Mouse (Mus musculus): ENCODE data around the gene Meis2. TPM values are rescaled to one million over a fixed set of nuclear protein-coding genes. Genes with fewer than 3 reads are reported as not detected.

The Meis2 gene
- polyA plus RNA-seq, 1 experiment from 2014 or later, result 8.2 TPM

- DNase-seq (ENCODE audit: low spot score), result no peak
These were observed 64.1 kb downstream of the Meis2 start for GRCm38 (mm10) chr2:116001352-116002138.

GRCm38 (mm10) chr2:116000514-116000913 is 65.1 kb downstream of the Meis2 start:
- no peak for DNase-seq (ENCODE audit: low spot score)

- DNase-seq (ENCODE audit: low spot score), result no peak
These were observed 66.8 kb downstream of the Meis2 start for GRCm38 (mm10) chr2:115998802-115999201.

- no peak for DNase-seq (ENCODE audit: low spot score)
These were observed 69.2 kb downstream of the Meis2 start for GRCm38 (mm10) chr2:115996438-115996837.

- DNase-seq (ENCODE audit: low spot score), result no peak
These were observed 71.8 kb downstream of the Meis2 start for GRCm38 (mm10) chr2:115993877-115994276.

- DNase-seq (ENCODE audit: low spot score), result no peak
These were observed 76.4 kb downstream of the Meis2 start for GRCm38 (mm10) chr2:115989249-115989648.

GRCm38 (mm10) chr2:115988448-115988847 is 77.2 kb downstream of the Meis2 start:
- no peak for DNase-seq (ENCODE audit: low spot score)

GRCm38 (mm10) chr2:115984952-115985351 is 80.7 kb downstream of the Meis2 start:
- no peak for DNase-seq (ENCODE audit: low spot score)

GRCm38 (mm10) chr2:115984487-115984886 is 81.2 kb downstream of the Meis2 start:
- no peak for DNase-seq (ENCODE audit: low spot score)

- DNase-seq (ENCODE audit: low spot score), result no peak
These were observed 85.1 kb downstream of the Meis2 start for GRCm38 (mm10) chr2:115980490-115980889.

- no peak for DNase-seq (ENCODE audit: low spot score)
These were observed 85.8 kb downstream of the Meis2 start for GRCm38 (mm10) chr2:115979683-115980476.

- peak; percentile 56 for DNase-seq (ENCODE audit: low spot score)
These were observed 87.0 kb downstream of the Meis2 start for GRCm38 (mm10) chr2:115978666-115979065.

- DNase-seq (ENCODE audit: low spot score), result no peak
These were observed 94.3 kb downstream of the Meis2 start for GRCm38 (mm10) chr2:115971296-115971805.

- DNase-seq (ENCODE audit: low spot score), result no peak
These were observed 95.4 kb downstream of the Meis2 start for GRCm38 (mm10) chr2:115970091-115970820.

- DNase-seq (ENCODE audit: low spot score), result no peak
These were observed 96.4 kb downstream of the Meis2 start for GRCm38 (mm10) chr2:115969201-115969600.

GRCm38 (mm10) chr2:115964911-115965310 is 100.7 kb downstream of the Meis2 start:
- no peak for DNase-seq (ENCODE audit: low spot score)

GRCm38 (mm10) chr2:115963293-115963835 is 102.3 kb downstream of the Meis2 start:
- DNase-seq (ENCODE audit: low spot score), result no peak

GRCm38 (mm10) chr2:115962728-115963127 is 102.9 kb downstream of the Meis2 start:
- DNase-seq (ENCODE audit: low spot score), result no peak

- DNase-seq (ENCODE audit: low spot score), result no peak
These were observed 103.5 kb downstream of the Meis2 start for GRCm38 (mm10) chr2:115962113-115962512.

GRCm38 (mm10) chr2:115960615-115961014 is 105.0 kb downstream of the Meis2 start:
- DNase-seq (ENCODE audit: low spot score), result no peak

GRCm38 (mm10) chr2:115956786-115957185 is 108.9 kb downstream of the Meis2 start:
- no peak for DNase-seq (ENCODE audit: low spot score)

All from thymus, postnatal 0 days (tissue).